Mouse (Mus musculus) macrophage (primary cell): ENCODE measurements around the gene Tapbp. TPM values are rescaled to one million over a fixed set of nuclear protein-coding genes. Genes with fewer than 3 reads are reported as not detected.
"Not testable (repeated sequence)": the region's sequence is repeated elsewhere in the genome, so short reads cannot be mapped to it uniquely, and the experiment has no call there.

Experiments
- H3K27ac ChIP-seq: fragments of 350-480 bp; formaldehyde crosslinking; 2 replicates; pipeline ENCODE4 v1.9.0; 2021
- H3K36me3 ChIP-seq: fragments of 350-480 bp; formaldehyde crosslinking; 2 replicates; pipeline ENCODE4 v1.9.0; 2021; ENCODE audit errors: inconsistent target
- H3K4me3 ChIP-seq: fragments of 350-480 bp; formaldehyde crosslinking; 2 replicates; pipeline ENCODE4 v1.9.0; 2021; ENCODE audit errors: inconsistent target
- H3K79me2 ChIP-seq: fragments of 350-480 bp; formaldehyde crosslinking; 2 replicates; pipeline ENCODE4 v1.9.0; 2021; ENCODE audit errors: inconsistent target
- WGBS: methylation state at CpG from one replicate; pipeline ENCODE4 v1.1.7; 2026; ENCODE audit warnings: inconsistent platforms; ENCODE audit not compliant: missing documents; 5-methylcytosine and 5-hydroxymethylcytosine counted together
- polyA plus RNA-seq: library from polyadenylated mRNA; stranded (reverse); fragments of 250-400 nt; gene quantifications from 3 replicates; pipeline ENCODE4 v1.2.4, GENCODE M21; 2018; ENCODE audit warnings: inconsistent platforms

Gene Tapbp
- polyA plus RNA-seq, 1 experiment from 2014 or later = 235 TPM

DNA sequence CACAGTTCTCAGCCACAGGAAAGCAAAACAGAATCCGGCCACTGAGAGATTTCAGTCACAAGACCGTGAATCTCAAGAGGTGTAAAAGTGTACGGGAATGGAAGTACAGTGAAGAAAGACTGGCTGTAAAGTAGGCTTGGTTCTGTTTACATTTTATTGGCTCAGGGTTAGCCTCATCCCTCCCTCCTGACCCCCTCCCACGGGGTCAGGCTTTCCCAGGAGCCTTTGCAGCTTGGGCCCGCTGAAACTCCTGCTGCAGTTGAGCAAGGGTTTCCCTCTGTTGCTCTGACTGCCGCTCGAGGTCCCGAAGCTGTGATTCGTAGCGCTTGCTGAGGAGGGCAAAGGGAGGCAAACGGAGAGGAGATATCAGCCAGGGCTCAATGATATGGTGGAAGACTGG, 23.1 kb downstream of the Tapbp start:
- Histone ChIP-seq H3K4me3 (no peak overlapping the region), H3K36me3 (peaks cover 31% of the 10 kb centered on the region)
- WGBS = 76% methylated on average over 11 of the region's 11 CpGs

DNA sequence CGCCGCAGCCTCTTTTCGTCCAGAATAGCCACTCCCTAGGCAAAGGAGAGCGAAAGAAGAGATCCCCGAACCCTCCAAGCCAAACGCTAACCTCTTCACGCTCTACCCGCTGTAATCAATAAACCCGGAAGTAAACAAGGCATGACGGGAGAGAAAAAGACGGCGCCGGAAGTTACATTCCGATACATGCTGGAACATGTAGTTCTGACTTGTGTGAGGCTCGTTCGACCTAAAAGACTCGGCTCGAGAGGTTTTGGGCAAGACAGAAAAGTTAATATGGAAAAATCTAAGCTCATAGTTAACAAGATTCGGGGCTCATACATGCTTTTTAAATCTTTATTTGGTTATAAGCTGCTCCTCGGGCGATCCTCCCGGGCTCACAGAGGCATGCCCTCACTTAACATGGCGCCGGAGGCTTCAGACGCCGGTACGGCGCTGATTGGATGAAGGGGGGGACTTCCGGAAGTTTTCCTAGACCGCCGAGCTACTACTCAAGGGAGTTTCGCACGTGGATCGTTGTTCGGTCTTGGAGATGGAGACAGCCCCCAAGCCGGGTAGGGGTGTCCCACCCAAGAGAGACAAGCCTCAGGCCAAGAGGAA, 24.6 kb downstream of the Tapbp start, which contains the start of the genes Pfdn6 and Wdr46:
Gene Pfdn6 (minus strand): TSS at position 138 of the 600 bp plus-strand sequence.
Gene Wdr46 (plus strand): TSS at position 455 of the 600 bp plus-strand sequence.
- peaks cover 37% of the 10 kb centered on the region for H3K79me2 ChIP-seq
- H3K36me3 ChIP-seq = peaks cover 28% of the 10 kb centered on the region
- peak within 1 kb of the TSS; percentile 86 for H3K27ac ChIP-seq
- H3K4me3 ChIP-seq = peak within 1 kb of the TSS; percentile 98
- WGBS = 2% methylated on average over 36 of the region's 36 CpGs

More for the DNA sequence above, 23.1 kb downstream of the Tapbp start:
- Histone ChIP-seq H3K27ac (no peak overlapping the region), H3K79me2 (peaks cover 52% of the 10 kb centered on the region)

DNA sequence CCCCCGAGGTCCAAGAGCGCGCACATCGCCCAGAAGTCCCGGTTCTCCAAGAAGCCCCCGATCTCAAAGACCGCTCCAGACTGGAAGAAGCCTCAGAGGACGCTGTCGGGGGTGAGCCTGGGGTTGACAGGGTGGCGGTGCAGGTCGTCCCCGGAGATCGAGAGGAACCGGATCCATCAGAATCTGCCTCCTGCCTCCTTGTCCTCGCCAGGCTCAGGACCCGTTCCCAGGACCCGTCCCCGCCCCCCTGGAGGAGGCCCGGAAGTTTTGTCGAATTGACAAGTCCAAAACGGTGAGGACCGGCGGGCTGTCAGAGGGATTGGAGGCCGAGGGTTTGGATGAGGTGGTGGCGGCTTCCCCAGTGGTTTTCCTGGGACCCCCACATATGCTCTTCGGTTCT, 25.3 kb downstream of the Tapbp start:
- Histone ChIP-seq H3K4me3 (peak overlapping the region; percentile 98), H3K79me2 (peaks cover 30% of the 10 kb centered on the region), H3K27ac (no peak overlapping the region), H3K36me3 (peaks cover 21% of the 10 kb centered on the region)
- 2% methylated on average over 26 of the region's 26 CpGs for WGBS

DNA sequence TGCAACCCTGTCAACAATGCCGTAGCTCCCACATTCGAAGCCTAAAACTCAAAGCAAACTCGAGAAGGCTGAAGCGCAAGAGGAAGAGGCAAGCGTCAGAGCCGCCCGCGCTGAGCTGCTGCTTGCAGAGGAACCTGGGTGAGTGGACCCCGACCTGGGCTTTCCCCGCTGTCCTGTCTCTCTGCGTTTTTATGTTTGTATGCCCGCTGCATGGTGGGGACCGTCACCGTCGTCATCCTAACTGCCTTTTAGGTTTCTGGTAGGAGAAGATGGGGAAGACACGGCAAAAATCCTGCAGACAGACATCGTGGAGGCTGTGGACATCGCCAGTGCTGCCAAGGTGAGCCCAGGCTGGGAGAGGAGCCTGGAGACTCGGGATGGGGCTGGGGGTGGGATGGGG, 25.7 kb downstream of the Tapbp start:
- Histone ChIP-seq H3K4me3 (peak overlapping the region; percentile 98), H3K27ac (no peak overlapping the region), H3K36me3 (peaks cover 19% of the 10 kb centered on the region), H3K79me2 (peaks cover 28% of the 10 kb centered on the region)
- 43% methylated on average over 19 of the region's 19 CpGs for WGBS

- 94% methylated on average over 15 of the region's 15 CpGs for WGBS
- Histone ChIP-seq H3K27ac (no peak overlapping the region), H3K79me2 (peaks cover 30% of the 10 kb centered on the region), H3K36me3 (peaks cover 7% of the 10 kb centered on the region; the same call in 1 of the 2 replicates), H3K4me3 (no peak overlapping the region)
Measured at GRCm38 (mm10) chr17:33943454-33943853, 27.8 kb downstream of the Tapbp start.

DNA sequence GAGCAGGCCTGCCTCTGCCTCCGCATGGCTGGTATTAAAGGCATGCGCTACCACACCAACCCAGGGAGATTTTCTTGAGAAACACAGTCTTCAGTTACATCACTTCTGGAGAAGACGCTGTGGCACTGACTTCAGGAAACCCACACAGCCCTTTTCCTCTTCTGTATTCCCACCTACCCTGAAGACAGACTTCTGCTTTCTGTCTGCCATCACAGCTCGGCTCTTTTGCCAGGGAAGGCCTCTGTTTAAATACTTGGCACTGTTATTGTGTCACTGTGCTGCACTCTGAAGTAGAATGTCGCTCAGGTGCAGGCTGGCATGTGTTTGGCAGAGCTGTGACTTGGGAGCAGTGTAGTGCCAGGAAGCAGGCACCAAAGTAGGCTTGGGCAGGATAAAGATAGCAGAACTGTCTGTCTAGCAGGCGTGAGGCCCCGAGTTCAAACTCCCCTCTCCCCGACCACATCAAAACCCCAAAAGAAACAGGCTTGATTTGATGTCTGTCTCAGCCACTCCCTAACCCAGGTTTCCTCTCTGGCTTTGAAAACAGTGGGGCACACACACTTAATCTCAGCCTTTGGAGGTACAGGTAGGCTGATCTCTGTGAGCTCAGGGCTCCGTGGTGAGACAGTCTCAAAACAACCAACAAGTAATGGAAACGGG, 31.9 kb downstream of the Tapbp start:
- Histone ChIP-seq H3K4me3 (no peak overlapping the region), H3K27ac (peak overlapping the region; percentile 65), H3K36me3 (peaks cover 14% of the 10 kb centered on the region; the same call in 1 of the 2 replicates), H3K79me2 (peaks cover 30% of the 10 kb centered on the region; the same call in 1 of the 2 replicates)
- 20% methylated on average over 10 of the region's 10 CpGs for WGBS

- 92% methylated on average over 22 of the region's 22 CpGs for WGBS
- Histone ChIP-seq H3K4me3 (no peak overlapping the region), H3K79me2 (peaks cover 35% of the 10 kb centered on the region), H3K27ac (peak overlapping the region; percentile 65), H3K36me3 (peaks cover 21% of the 10 kb centered on the region; the same call in 1 of the 2 replicates)
Measured at GRCm38 (mm10) chr17:33948090-33948904, 32.6 kb downstream of the Tapbp start.

DNA sequence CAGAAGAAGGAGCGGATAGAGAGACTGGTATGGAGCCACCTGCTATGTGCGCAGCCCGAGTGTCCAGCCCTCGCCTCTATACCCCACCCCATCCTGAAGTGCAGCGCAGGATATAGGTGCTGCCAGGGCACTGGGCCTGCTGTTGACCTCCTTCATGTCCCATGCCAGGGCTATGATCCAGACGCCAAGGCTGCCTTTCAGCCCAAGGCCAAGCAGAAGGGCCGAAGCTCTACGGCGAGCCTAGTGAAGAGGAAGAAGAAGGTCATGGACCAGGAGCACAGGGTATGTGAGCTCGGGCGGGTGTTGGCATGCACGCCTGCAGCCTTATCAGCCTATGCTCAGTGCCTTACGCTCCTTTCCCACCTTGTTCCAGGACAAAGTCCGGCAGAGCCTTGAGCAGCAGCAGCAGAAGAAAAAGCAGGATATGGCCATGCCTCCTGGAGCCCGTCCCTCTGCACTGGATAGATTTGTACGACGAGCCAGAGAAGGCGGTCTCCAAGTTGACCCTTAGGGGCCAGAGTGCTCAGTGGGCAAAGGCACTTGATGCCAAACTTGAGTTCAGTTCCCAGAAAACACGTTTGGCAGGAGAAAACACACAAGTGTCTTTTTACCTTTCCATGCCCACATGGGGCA, 33.3 kb downstream of the Tapbp start:
- peaks cover 42% of the 10 kb centered on the region for H3K79me2 ChIP-seq
- H3K27ac ChIP-seq = no peak overlapping the region
- no peak overlapping the region for H3K4me3 ChIP-seq
- 93% methylated on average over 18 of the region's 19 CpGs for WGBS
- H3K36me3 ChIP-seq = peaks cover 23% of the 10 kb centered on the region; the same call in 1 of the 2 replicates

DNA sequence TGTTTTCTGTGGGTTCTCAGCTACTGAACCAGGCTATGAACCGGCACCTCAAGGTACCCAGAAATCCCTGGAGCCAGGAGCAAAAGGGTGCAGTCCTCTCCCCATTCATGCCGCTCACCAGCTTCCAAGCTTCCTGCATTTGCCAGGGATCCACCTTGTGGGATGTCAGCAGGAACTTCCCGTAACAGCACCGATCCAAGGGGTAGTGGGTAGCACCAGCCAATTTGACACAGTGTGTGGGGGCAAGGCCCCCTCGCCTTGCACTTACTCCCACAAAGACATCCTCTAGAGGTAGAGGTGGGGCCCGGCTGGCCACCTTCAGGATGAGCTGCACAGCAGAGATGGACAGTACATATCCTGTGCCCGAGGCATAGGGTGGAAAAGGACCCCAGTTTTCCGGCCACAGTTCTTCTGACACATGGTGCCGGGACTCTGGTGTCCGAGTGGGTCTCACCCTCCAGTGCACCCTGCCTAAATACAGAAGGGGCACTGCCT, 34.5 kb downstream of the Tapbp start:
- peak overlapping the region; percentile 41; the same call in 1 of the 2 replicates for H3K4me3 ChIP-seq
- H3K27ac ChIP-seq = no peak overlapping the region
- H3K79me2 ChIP-seq = peaks cover 54% of the 10 kb centered on the region
- H3K36me3 ChIP-seq = peaks cover 17% of the 10 kb centered on the region; the same call in 1 of the 2 replicates
- 83% methylated on average over 10 of the region's 10 CpGs for WGBS

DNA sequence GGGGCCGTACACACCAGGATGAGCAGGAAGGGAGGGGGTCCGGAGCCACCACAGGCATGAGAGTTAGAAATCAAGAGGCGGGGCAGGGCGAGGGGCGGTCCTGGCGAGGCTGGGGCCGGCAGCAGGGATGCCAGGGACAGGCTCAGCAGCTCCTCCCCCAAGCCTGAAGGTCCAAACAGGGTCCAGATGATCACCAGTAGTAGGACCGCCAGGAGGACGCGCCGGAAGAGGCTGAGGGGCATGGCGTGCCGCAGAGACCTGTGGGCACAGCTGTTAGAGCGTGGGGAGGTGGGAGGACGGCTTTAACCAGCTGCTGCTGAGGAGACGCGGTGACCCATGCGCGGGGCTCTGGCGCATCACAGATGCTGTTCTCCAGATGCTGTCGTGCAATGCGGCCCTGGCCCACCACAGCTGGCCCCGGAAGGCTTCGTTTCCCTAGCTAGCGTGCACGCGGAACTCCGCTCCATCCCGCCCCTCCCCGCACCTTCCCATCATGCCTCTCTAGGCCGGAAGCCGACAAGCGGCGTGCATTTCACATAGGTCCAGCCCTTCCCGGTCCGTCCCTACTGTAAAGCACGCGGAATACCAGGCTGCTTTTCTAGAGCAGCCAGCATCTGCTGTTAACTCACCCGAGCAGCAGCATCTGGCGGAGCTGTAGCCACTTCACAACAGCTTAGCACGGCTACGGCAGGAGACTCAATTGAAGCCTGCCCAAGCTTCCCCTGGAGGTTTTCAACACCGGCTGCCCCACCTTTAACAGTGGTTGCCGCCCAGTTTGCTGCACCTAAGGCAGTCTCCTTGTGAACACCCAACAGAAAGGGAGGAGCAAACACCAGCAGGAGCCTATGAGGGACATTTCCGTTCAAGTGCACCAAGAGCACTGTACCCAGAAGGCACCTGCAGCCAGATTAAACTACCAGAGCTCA, 35.6 kb downstream of the Tapbp start, which contains the start of gene B3galt4:
Gene B3galt4 (minus strand): TSS at position 468 of the 926 bp plus-strand sequence.
- H3K79me2 ChIP-seq = peaks cover 58% of the 10 kb centered on the region
- H3K36me3 ChIP-seq = peaks cover 17% of the 10 kb centered on the region; the same call in 1 of the 2 replicates
- H3K27ac ChIP-seq = peak within 1 kb of the TSS; percentile 54
- WGBS = 3% methylated on average over 43 of the region's 45 CpGs
- peak within 1 kb of the TSS; percentile 41 for H3K4me3 ChIP-seq

DNA sequence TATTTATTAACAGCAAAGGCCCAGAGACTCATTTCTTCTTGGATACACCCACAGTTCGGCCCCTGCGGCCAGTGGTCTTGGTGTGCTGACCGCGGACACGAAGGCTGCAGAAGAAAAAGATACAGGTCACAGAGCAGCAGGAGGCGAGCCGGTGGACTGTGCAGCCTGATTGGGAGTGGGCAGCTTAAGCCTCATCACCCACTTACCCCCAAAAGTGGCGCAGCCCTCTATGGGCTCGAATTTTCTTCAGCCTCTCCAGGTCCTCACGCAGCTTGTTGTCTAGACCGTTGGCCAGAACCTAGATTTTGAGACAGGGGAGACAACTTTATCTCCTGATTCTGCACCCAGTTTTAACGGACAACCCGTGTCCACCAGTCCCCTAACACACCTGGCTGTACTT, 36.3 kb downstream of the Tapbp start:
- H3K27ac ChIP-seq, H3K4me3 ChIP-seq: not testable (repeated sequence)
- peaks cover 17% of the 10 kb centered on the region; the same call in 1 of the 2 replicates for H3K36me3 ChIP-seq
- peaks cover 66% of the 10 kb centered on the region for H3K79me2 ChIP-seq
- WGBS = 91% methylated on average over 13 of the region's 13 CpGs

GRCm38 (mm10) chr17:33952879-33953278, 37.2 kb downstream of the Tapbp start:
- WGBS = 84% methylated on average over 4 of the region's 4 CpGs
- H3K27ac ChIP-seq = no peak overlapping the region
- H3K4me3 ChIP-seq = no peak overlapping the region
- peaks cover 73% of the 10 kb centered on the region for H3K79me2 ChIP-seq
- peaks cover 17% of the 10 kb centered on the region; the same call in 1 of the 2 replicates for H3K36me3 ChIP-seq

DNA sequence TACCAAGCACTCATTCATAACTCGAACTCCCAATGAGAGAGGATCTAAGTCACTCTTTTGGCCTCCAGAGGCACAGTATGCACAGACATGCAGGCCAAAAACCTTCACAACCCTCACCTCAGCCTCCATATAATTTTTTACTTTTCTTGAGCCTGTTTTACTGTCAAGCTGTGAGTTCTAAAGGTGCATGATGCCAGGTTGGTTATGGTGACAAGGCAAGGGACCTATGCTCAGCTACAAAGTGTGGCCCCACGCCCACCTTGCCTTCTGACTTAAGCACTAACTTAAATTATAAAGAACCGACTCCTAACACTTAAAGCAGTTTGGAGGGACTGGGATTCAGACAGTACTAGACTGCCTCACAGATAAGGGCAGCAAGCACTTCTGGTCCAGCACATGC, 37.6 kb downstream of the Tapbp start:
- WGBS = 78% methylated on average over 3 of the region's 3 CpGs
- H3K4me3 ChIP-seq = no peak overlapping the region
- H3K27ac ChIP-seq = no peak overlapping the region
- peaks cover 75% of the 10 kb centered on the region for H3K79me2 ChIP-seq
- H3K36me3 ChIP-seq = peaks cover 17% of the 10 kb centered on the region; the same call in 1 of the 2 replicates
